Mouse (Mus musculus): ENCODE data around the gene Hoxa7. TPM values are rescaled to one million over a fixed set of nuclear protein-coding genes. Genes with fewer than 3 reads are reported as not detected.

Hoxa7 gene
- total RNA-seq, 2 experiments from 2014 or later, result 0.73 to 1.2 TPM

- ATAC-seq (ENCODE audit: poor library complexity, severe bottlenecking), result no peak
Measured at GRCm38 (mm10) chr6:52226569-52227257, 5.1 kb upstream of the Hoxa7 start.

- ATAC-seq (ENCODE audit: poor library complexity, severe bottlenecking), result peak; percentile 23
Measured at GRCm38 (mm10) chr6:52225612-52226568, 4.2 kb upstream of the Hoxa7 start.

GRCm38 (mm10) chr6:52224895-52225611 is 3.4 kb upstream of the Hoxa7 start:
- no peak for ATAC-seq (ENCODE audit: poor library complexity, severe bottlenecking)

- no peak for ATAC-seq (ENCODE audit: poor library complexity, severe bottlenecking)
Measured at GRCm38 (mm10) chr6:52223939-52224760, 2.5 kb upstream of the Hoxa7 start.

- ATAC-seq (ENCODE audit: poor library complexity, severe bottlenecking), result no peak
Measured at GRCm38 (mm10) chr6:52222729-52223128, 1.1 kb upstream of the Hoxa7 start.

- no peak for ATAC-seq (ENCODE audit: poor library complexity, severe bottlenecking)
Measured at GRCm38 (mm10) chr6:52221993-52222685, 485 bp upstream of the Hoxa7 start.

- no peak for ATAC-seq (ENCODE audit: poor library complexity, severe bottlenecking)
Measured at GRCm38 (mm10) chr6:52220865-52221310, 766 bp downstream of the Hoxa7 start.

GRCm38 (mm10) chr6:52220003-52220864 is 1.4 kb downstream of the Hoxa7 start:
- no peak for ATAC-seq (ENCODE audit: poor library complexity, severe bottlenecking)

- no peak for ATAC-seq (ENCODE audit: poor library complexity, severe bottlenecking)
Measured at GRCm38 (mm10) chr6:52219234-52219942, 2.3 kb downstream of the Hoxa7 start.

- no peak for ATAC-seq (ENCODE audit: poor library complexity, severe bottlenecking)
Measured at GRCm38 (mm10) chr6:52218643-52219215, 2.9 kb downstream of the Hoxa7 start.

- ATAC-seq (ENCODE audit: poor library complexity, severe bottlenecking), result no peak
Measured at GRCm38 (mm10) chr6:52217895-52218642, 3.6 kb downstream of the Hoxa7 start.

GRCm38 (mm10) chr6:52217459-52217768 is 4.2 kb downstream of the Hoxa7 start:
- peak; percentile 35 for ATAC-seq (ENCODE audit: poor library complexity, severe bottlenecking)

GRCm38 (mm10) chr6:52216691-52217458 is 4.8 kb downstream of the Hoxa7 start:
- ATAC-seq (ENCODE audit: poor library complexity, severe bottlenecking), result 0 out of 2 replicates have a peak, but pooled peaks have one; percentile 2

GRCm38 (mm10) chr6:52215771-52216535 is 5.7 kb downstream of the Hoxa7 start:
- ATAC-seq (ENCODE audit: poor library complexity, severe bottlenecking), result no peak

GRCm38 (mm10) chr6:52215070-52215469 is 6.6 kb downstream of the Hoxa7 start:
- ATAC-seq (ENCODE audit: poor library complexity, severe bottlenecking), result no peak

- ATAC-seq (ENCODE audit: poor library complexity, severe bottlenecking), result no peak
Measured at GRCm38 (mm10) chr6:52214271-52214670, 7.4 kb downstream of the Hoxa7 start.

All from megakaryocyte, adult 5-6 weeks (primary cell).